16 mouse cellular contexts compared by ENCODE assay signal in the genomic region with DNA sequence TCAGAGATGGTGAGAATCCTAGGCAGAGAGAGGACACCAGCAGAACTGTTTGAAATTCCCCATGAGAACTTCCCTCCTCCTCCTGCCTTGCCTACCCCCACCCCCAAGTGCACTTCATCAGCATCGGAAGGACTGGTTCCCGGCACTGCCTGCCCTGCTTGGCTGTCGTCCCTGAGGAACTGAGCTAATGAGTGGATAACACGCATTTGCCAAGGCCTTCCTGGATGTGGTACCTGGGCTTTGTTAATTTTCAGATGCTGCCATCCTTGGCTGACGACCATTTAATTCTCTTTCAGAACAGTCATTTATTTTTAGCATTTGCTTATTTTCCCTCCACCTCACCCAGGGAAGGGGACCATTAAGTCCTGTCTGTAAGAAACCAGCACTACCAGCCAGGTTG. TPM values are rescaled to one million over a fixed set of nuclear protein-coding genes. Genes with fewer than 3 reads are reported as not detected.
A peak's percentile ranks its signal among the peaks of the same experiment; 100 is the strongest.
DNase-seq lines count a peak whose midpoint lies in the region.
"Had no signal": no experiment of that assay in that cellular context is flagged by ENCODE, and none has a peak within 500 bp of the region (broad histone marks: within the 10 kb centered on the region; RNA-seq: fewer than 3 reads in every experiment).

No protein-coding gene starts in this region.

- peak; percentile 78 for DNase-seq in heart, adult 11 months
- DNase-seq in heart, adult 8-10 months (ENCODE audit: low spot score), result no peak
- peak; percentile 50 for DNase-seq in MN1 (ENCODE audit: low spot score)
- DNase-seq in cerebellum, adult 18-20 months, result peak; percentile 60 to 67
- DNase-seq in cerebellum, postnatal 14 days, result peak; percentile 46 to 51
- no peak for DNase-seq in kidney, postnatal 10 days
- DNase-seq in frontal cortex, postnatal 25 days (ENCODE audit: low spot score in 2 of 2), result no peak
- DNase-seq: adrenal gland, postnatal 25 days; gastrocnemius, postnatal 14 days; heart, adult 18-20 months; heart, postnatal 14 days; kidney, adult 11 months; liver; right cerebral cortex, adult 18-20 months; right cerebral cortex, postnatal 4 days; thymus, postnatal 14 days had no signal

RNA-seq across cellular contexts. Expression of a gene that starts 32.0 kb away (rescaled TPM):
- 10 to 100 TPM; 73.5 to 96.2 (median 93.6) TPM for total RNA-seq in heart, adult 8-10 months (2022)

Comparison
In these comparisons a context has a peak if more than half of its experiments do, and no peak if none do; other contexts are left out.
1. DNase-seq: peak in heart, adult 11 months (single experiment), MN1 (single experiment), cerebellum, adult 18-20 months (2 of 2) and cerebellum, postnatal 14 days (2 of 2); none in heart, adult 8-10 months (single experiment), kidney, postnatal 10 days (single experiment) and frontal cortex, postnatal 25 days (0 of 2).